Mouse (Mus musculus) hindbrain, postnatal 0 days (tissue): ENCODE results near the gene Napsa. TPM values are rescaled to one million over a fixed set of nuclear protein-coding genes. Genes with fewer than 3 reads are reported as not detected.

Experiments used
- ATAC-seq: fragments of 200-750 bp; cut with Nextera tagmentation; 2 replicates; pipeline ENCODE4 v1.8.0; 2017; ENCODE audit warnings: mild to moderate bottlenecking, moderate TSS enrichment, moderate library complexity
- DNase-seq: peaks from one replicate; pipeline ENCODE4 v3.0.0-alpha.2; 2015; ENCODE audit warnings: low spot score
- H3K27ac ChIP-seq: fragments of 300-500 bp; sonication (generic); 2 replicates; pipeline ENCODE4 v1.5.1; 2014; ENCODE audit warnings: mild to moderate bottlenecking
- H3K27me3 ChIP-seq: fragments of 300-500 bp; sonication (generic); 2 replicates; pipeline ENCODE4 v1.6.1; 2014; ENCODE audit warnings: low read length, mixed read lengths; ENCODE audit not compliant: insufficient read depth
- H3K36me3 ChIP-seq: fragments of 300-500 bp; sonication (generic); 2 replicates; pipeline ENCODE4 v1.6.1; 2014; ENCODE audit warnings: low read length, mixed read lengths; ENCODE audit not compliant: insufficient read depth
- H3K4me1 ChIP-seq: fragments of 300-500 bp; sonication (generic); 2 replicates; pipeline ENCODE4 v1.6.1; 2014; ENCODE audit warnings: antibody characterized with exemption, low read length, mixed read lengths; ENCODE audit not compliant: insufficient read depth
- H3K4me2 ChIP-seq: fragments of 300-500 bp; sonication (generic); 2 replicates; pipeline ENCODE4 v1.6.1; 2014; ENCODE audit warnings: low read depth, mild to moderate bottlenecking, low read length, moderate library complexity, mixed read lengths
- H3K4me3 ChIP-seq: fragments of 300-500 bp; sonication (generic); 2 replicates; pipeline ENCODE4 v1.5.1; 2014; ENCODE audit warnings: low read length
- H3K9ac ChIP-seq: fragments of 300-500 bp; sonication (generic); replicated peaks from 2 replicates; pipeline ENCODE4 v1.6.1; 2014; ENCODE audit warnings: mild to moderate bottlenecking, low read length, moderate library complexity, mixed read lengths
- H3K9me3 ChIP-seq: fragments of 300-500 bp; sonication (generic); 2 replicates; pipeline ENCODE4 v1.6.1; 2016; ENCODE audit warnings: low read length, mixed read lengths
- CTCF ChIP-seq: IDR thresholded peaks from 2 replicates; pipeline ENCODE4 v1.5.1; 2016; ENCODE audit warnings: antibody characterized with exemption, control low read depth, low read depth
- WGBS: fragments of 180-500 bp; shearing (Covaris S2); extraction: QIAGEN DNeasy Blood & Tissue Kit; methylation state at CpG from one replicate; pipeline ENCODE4 v1.1.7; 2014; 5-methylcytosine and 5-hydroxymethylcytosine counted together
- polyA plus RNA-seq: library from polyadenylated mRNA; unstranded; fragments of >200 nt; fragmentation: Nextera tagmentation; extraction: Ambion mirVana; gene quantifications from 2 replicates; pipeline ENCODE4 v1.2.1, GENCODE M21; 2015
- total RNA-seq: library from RNA; depleted of rRNA; stranded (reverse); fragments of >200 nt; gene quantifications from 2 replicates; pipeline ENCODE4 v1.2.3, GENCODE M21; 2014

Napsa gene
- total and polyA plus RNA-seq, 2 experiments from 2014 or later: 0.26 TPM; not detected in 1

DNA sequence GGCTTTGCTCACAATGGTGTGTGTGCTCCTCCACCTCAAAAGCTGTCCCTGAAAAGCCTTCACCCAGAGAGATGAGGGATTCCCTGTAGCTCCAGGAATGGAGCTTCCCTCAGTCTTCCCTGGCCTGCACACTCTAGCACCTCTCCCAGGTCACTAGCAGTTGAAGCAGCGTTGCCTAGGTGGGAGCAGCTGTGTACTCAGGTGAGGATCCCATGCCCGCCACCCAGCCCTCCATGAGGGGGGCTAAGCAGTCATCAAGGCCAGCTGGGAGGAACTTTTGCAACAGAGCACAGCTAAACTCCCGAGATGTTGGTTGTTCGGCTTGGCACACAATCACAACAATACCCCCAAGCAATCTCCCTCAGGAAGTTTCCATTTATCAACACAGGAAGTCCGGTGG is 10.5 kb downstream of the Napsa start:
- Histone ChIP-seq H3K9ac (no peak overlapping the region), H3K36me3 (no peaks in the 10 kb centered on the region), H3K4me2 (no peak overlapping the region), H3K27ac (no peak overlapping the region), H3K9me3 (no peaks in the 10 kb centered on the region), H3K27me3 (no peaks in the 10 kb centered on the region), H3K4me1 (peaks cover 6% of the 10 kb centered on the region), H3K4me3 (no peak overlapping the region)
- DNase-seq: no peak
- no peak for ATAC-seq
- WGBS: 86% methylated on average over 5 of the region's 5 CpGs
- TF ChIP-seq CTCF: no peak

DNA sequence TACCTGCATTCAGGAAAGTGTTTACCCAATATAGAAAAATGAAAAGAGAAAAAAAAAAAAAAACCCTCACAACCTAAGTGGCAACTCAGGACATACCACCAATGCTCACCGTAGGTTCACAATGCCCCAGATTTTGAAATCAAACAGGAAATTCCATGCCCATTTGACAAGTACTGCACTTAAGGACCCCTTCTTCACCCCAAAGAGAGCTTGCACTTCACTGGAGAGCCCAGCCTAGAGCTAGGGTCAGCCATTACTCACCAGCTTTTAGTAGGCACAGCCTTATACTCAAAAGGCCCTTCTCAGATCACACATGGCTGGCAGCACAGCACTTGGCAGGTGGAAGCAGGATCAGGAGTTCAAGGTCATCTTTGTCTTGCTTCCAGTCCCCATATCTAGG is 11.0 kb downstream of the Napsa start:
- H3K9me3 ChIP-seq: no peaks in the 10 kb centered on the region
- H3K4me3 ChIP-seq: no peak overlapping the region
- no peaks in the 10 kb centered on the region for H3K36me3 ChIP-seq
- H3K4me2 ChIP-seq: no peak overlapping the region
- H3K9ac ChIP-seq: no peak overlapping the region
- TF ChIP-seq CTCF: no peak
- DNase-seq: no peak
- H3K4me1 ChIP-seq: peaks cover 11% of the 10 kb centered on the region
- no peaks in the 10 kb centered on the region for H3K27me3 ChIP-seq
- no peak for ATAC-seq
- H3K27ac ChIP-seq: no peak overlapping the region
- WGBS: 89% methylated on average over 1 of the region's 1 CpGs

DNA sequence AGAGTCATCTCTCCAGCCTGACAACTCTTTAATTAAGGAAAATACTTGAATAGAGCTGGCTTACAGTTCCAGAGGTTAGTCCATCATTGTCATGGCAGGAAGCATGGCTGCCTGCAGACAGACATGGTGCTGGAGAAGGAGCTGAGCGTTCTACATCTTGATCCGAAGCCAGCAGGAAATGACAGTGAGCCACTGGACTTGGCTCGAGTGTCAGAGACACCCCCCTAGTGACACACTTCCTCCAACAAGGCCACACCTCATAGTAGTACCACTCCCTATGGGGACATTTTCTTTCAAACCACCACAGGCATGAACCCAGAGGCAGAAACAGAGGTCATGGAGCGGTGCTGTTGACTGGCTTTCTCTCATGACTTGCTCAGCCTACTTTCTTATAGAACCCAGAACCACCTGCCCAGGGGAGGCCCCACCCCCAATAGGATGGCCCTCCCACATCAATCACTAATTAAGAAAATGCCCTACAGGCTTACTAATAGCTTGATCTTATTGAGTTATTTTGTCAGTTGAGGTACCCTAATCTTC is 12.2 kb downstream of the Napsa start:
- TF ChIP-seq CTCF: no peak
- Histone ChIP-seq H3K9me3 (no peaks in the 10 kb centered on the region), H3K36me3 (no peaks in the 10 kb centered on the region), H3K4me1 (peaks cover 14% of the 10 kb centered on the region), H3K4me3 (no peak overlapping the region), H3K9ac (no peak overlapping the region), H3K4me2 (no peak overlapping the region), H3K27me3 (no peaks in the 10 kb centered on the region), H3K27ac (no peak overlapping the region)
- DNase-seq: no peak
- no peak for ATAC-seq
- WGBS: 77% methylated on average over 4 of the region's 4 CpGs

GRCm38 (mm10) chr7:44584921-44585320 is 12.7 kb downstream of the Napsa start:
- no peaks in the 10 kb centered on the region for H3K36me3 ChIP-seq
- H3K9me3 ChIP-seq: no peaks in the 10 kb centered on the region
- WGBS: 88% methylated on average over 6 of the region's 6 CpGs
- H3K4me3 ChIP-seq: no peak overlapping the region
- no peak for TF ChIP-seq CTCF
- no peak overlapping the region for H3K27ac ChIP-seq
- H3K9ac ChIP-seq: no peak overlapping the region
- ATAC-seq (no peak), DNase-seq (no peak)
- no peak overlapping the region for H3K4me2 ChIP-seq
- peaks cover 17% of the 10 kb centered on the region for H3K4me1 ChIP-seq
- H3K27me3 ChIP-seq: no peaks in the 10 kb centered on the region

DNA sequence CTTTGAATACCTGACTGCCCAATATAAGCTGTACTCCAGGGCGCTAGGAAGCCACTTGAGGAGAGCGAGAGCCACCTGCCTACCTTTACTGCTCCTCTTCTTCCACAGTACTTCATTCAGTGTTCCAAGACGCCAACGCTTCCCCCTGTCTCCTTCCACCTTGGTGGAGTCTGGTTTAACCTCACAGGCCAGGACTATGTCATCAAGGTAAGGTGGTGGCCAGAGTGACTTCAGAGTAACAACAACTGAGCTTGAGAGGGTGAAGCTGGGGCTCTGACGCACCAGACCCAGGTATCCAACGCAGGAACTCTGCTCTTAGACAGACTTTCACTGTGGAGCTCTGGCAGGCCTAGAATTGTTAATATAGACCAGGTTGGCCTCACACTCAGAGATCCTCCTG is 13.4 kb downstream of the Napsa start:
- Histone ChIP-seq H3K27ac (no peak overlapping the region), H3K9ac (no peak overlapping the region), H3K4me3 (no peak overlapping the region), H3K27me3 (no peaks in the 10 kb centered on the region), H3K4me2 (no peak overlapping the region), H3K4me1 (peaks cover 17% of the 10 kb centered on the region), H3K9me3 (no peaks in the 10 kb centered on the region), H3K36me3 (no peaks in the 10 kb centered on the region)
- 96% methylated on average over 6 of the region's 6 CpGs for WGBS
- ATAC-seq: no peak
- no peak for TF ChIP-seq CTCF
- no peak for DNase-seq

GRCm38 (mm10) chr7:44586518-44586917 is 14.3 kb downstream of the Napsa start:
- Histone ChIP-seq H3K27me3 (no peaks in the 10 kb centered on the region), H3K4me2 (peak overlapping the region; percentile 89), H3K4me1 (peaks cover 21% of the 10 kb centered on the region), H3K9ac (peak overlapping the region; percentile 39; the same call in 1 of the 2 replicates), H3K36me3 (no peaks in the 10 kb centered on the region), H3K4me3 (peak overlapping the region; percentile 40), H3K9me3 (no peaks in the 10 kb centered on the region), H3K27ac (peak overlapping the region; percentile 64; the same call in 1 of the 2 replicates)
- TF ChIP-seq CTCF: no peak
- DNase-seq (peak; percentile 80), ATAC-seq (no peak)
- WGBS: 11% methylated on average over 19 of the region's 19 CpGs

DNA sequence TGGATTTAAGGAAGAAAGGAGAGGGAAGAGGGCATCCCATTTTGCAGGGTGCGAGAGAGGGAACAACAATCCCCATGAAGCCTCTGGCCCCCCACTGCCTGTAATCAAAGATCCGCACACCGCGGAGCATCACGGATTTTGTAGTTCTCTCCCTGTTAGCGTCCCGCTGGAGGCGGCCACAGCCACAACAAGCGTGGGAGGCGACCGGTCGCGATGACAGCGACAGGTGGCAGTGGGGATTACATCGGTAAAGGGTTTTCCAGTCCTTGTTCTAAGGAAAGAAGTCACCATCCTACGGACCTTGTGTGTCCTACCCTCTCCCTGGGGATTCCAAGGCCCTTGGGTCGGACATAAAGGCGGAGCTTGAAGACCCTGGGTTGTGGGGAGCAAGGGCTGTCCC is 14.8 kb downstream of the Napsa start:
- Histone ChIP-seq H3K4me3 (peak overlapping the region; percentile 40), H3K4me2 (peak overlapping the region; percentile 89), H3K27ac (peak overlapping the region; percentile 64; the same call in 1 of the 2 replicates), H3K9ac (peak overlapping the region; percentile 39; the same call in 1 of the 2 replicates), H3K36me3 (no peaks in the 10 kb centered on the region), H3K27me3 (no peaks in the 10 kb centered on the region), H3K4me1 (peaks cover 25% of the 10 kb centered on the region), H3K9me3 (no peaks in the 10 kb centered on the region)
- DNase-seq (peak; percentile 92), ATAC-seq (peak; percentile 46; the same call in 1 of the 2 replicates)
- WGBS: 1% methylated on average over 18 of the region's 18 CpGs
- no peak for TF ChIP-seq CTCF
